Mouse (Mus musculus): ENCODE data around the gene Enox1.

DNA sequence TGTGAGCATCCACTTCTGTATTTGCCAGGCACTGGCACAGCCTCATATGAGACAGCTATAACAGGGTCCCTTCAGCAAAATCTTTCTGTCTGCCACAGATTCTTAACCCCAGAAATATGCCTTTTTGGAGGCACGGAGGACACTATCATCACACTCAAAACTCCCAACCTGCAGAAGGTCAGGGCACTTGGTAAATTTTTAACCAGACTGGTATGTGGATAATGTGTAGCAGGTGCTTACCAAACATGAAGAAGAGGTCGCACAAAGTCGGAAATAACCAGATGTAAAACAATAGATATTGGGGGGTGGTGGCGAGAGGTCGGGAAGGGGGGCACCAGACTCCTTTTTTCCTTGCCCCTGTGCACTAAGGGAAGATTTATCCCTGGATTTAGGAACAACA, 430.6 kb downstream of the Enox1 start:
- TF ChIP-seq CTCF (IDR thresholded peaks at IDR 0.05) (no peak), POLR2A (IDR thresholded peaks at IDR 0.05; ENCODE audit: insufficient read depth, low read depth, low read length) (no peak)
